Mouse (Mus musculus): ENCODE measurements at regions not wholly inside any gene's neighbourhood (a gene's known extent, or its start where the extent isn't known, plus 50 kb on each side); places are given as distances from the start of the nearest gene placed in this dataset.
"Not testable (repeated sequence)": the region's sequence is repeated elsewhere in the genome, so short reads cannot be mapped to it uniquely, and the experiment has no call there.

GRCm38 (mm10) chr13:72497521-72497920, 131.1 kb upstream of the Irx2 start:
- in situ Hi-C loops (cut with MboI, MseI), result no loop called here

DNA sequence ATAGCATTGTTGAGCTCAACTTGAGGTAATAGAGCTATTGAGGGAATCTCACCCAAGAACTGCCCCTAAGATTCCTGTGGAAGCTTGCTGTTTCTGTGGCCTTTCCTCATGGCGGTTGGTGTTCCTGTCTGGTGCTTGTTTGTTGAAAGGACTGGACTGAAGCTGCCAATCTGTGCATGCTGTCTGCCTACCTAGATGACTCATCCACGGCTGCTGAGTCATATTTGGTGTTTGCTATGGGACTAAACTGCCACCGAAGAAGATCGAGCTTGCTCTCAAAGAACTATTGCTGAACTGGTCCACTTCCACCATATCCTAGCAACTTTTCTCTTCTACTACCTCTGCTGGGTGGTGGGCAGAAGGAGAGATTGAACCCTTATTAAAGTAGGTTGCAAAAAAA, 122.7 kb upstream of the Irx2 start:
- in situ Hi-C loops (cut with MboI, MseI), result no loop called here

GRCm38 (mm10) chr13:72538633-72539032, 90.0 kb upstream of the Irx2 start:
- in situ Hi-C loops (cut with MboI, MseI), result no loop called here

GRCm38 (mm10) chr13:72541706-72542105, 86.9 kb upstream of the Irx2 start:
- in situ Hi-C loops (cut with MboI, MseI), result no loop called here

- in situ Hi-C loops (cut with MboI, MseI), result no loop called here
Observed at GRCm38 (mm10) chr13:72557951-72558350, 70.7 kb upstream of the Irx2 start.

GRCm38 (mm10) chr13:72571871-72572270, 56.7 kb upstream of the Irx2 start:
- in situ Hi-C loops (cut with MboI, MseI), result no loop called here

DNA sequence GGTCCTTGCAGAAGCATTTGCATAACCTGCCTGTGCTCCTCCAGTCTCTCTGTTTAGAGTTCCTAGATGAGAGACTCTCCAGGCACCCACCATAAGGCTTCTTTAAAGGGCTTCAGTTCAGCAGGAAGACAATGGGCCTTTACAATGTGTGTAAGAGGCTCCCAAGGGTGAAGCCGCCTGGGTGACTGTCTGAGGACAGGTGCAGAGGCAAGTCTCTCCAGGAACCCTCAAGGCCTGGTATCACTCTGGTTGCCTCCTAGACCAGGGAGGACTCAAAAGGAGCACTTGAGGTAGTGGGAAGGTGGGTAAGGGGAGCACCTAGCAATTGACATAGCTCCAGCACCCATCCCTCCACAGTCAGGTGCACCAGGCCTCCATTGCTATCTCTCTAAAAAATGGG, 55.8 kb upstream of the Irx2 start:
- in situ Hi-C loops (cut with MboI, MseI), result no loop called here

- in situ Hi-C loops (cut with MboI, MseI), result not testable (repeated sequence)
Observed at GRCm38 (mm10) chr13:72574126-72574525, 54.5 kb upstream of the Irx2 start.

- in situ Hi-C loops (cut with MboI, MseI), result no loop called here
Observed at GRCm38 (mm10) chr13:72576485-72576884, 52.1 kb upstream of the Irx2 start.

DNA sequence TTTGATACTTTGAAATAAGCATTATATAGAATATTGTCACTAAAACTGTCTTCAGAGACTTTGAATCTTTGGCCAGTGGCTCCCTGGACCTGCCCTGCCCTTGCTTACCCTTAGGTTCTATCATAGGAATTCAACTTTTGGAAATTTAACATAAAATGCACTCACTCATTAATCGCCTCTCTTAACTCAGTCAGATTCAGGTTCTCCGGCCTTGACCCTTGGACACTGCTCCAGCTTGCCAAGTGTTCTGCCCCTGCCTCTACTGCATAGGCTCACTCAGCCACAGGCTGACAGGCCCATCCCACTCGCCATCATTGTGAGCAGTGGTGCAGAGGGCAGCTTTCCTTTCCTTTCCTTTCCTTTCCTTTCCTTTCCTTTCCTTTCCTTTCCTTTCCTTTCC, 50.2 kb upstream of the Irx2 start:
- in situ Hi-C loops (cut with MboI, MseI), result no loop called here
